Mouse (Mus musculus) heart, embryonic 11.5 days (tissue): ENCODE measurements around the gene Lmod2. TPM values are rescaled to one million over a fixed set of nuclear protein-coding genes. Genes with fewer than 3 reads are reported as not detected.
A peak's percentile ranks its signal among the peaks of the same experiment; 100 is the strongest.

Experiments
- ATAC-seq: fragments of 200-750 bp; cut with Nextera tagmentation; replicated peaks from 2 replicates; pipeline ENCODE4 v1.8.0; 2017; ENCODE audit warnings: moderate library complexity; ENCODE audit not compliant: insufficient number of reproducible peaks, low FRiP score, low TSS enrichment
- H3K27ac ChIP-seq: fragments of 300-500 bp; sonication (generic); 2 replicates; pipeline ENCODE4 v1.5.1; 2014; ENCODE audit warnings: mild to moderate bottlenecking, low read depth, low read length
- H3K27me3 ChIP-seq: fragments of 300-500 bp; sonication (generic); 2 replicates; pipeline ENCODE4 v1.6.1; 2014; ENCODE audit warnings: mild to moderate bottlenecking, low read length, mixed read lengths; ENCODE audit not compliant: control insufficient read depth, insufficient read depth
- H3K36me3 ChIP-seq: fragments of 300-500 bp; sonication (generic); 2 replicates; pipeline ENCODE4 v1.6.1; 2014; ENCODE audit warnings: mild to moderate bottlenecking, low read length, moderate library complexity, mixed read lengths; ENCODE audit not compliant: control insufficient read depth, insufficient read depth
- H3K4me1 ChIP-seq: fragments of 300-500 bp; sonication (generic); 2 replicates; pipeline ENCODE4 v1.6.1; 2014; ENCODE audit warnings: low read length; ENCODE audit not compliant: control insufficient read depth, insufficient read depth
- H3K4me2 ChIP-seq: fragments of 300-500 bp; sonication (generic); 2 replicates; pipeline ENCODE4 v1.6.1; 2014; ENCODE audit warnings: mild to moderate bottlenecking, moderate library complexity
- H3K4me3 ChIP-seq: fragments of 300-500 bp; sonication (generic); 2 replicates; pipeline ENCODE4 v1.5.1; 2014; ENCODE audit warnings: low read depth, low read length
- H3K9ac ChIP-seq: fragments of 300-500 bp; sonication (generic); 2 replicates; pipeline ENCODE4 v1.6.1; 2014; ENCODE audit warnings: mild to moderate bottlenecking, low read depth, low read length, moderate library complexity
- H3K9me3 ChIP-seq: fragments of 300-500 bp; sonication (generic); replicated peaks from 2 replicates; pipeline ENCODE4 v1.6.1; 2016; ENCODE audit warnings: low read length; ENCODE audit not compliant: control insufficient read depth
- WGBS: fragments of 180-500 bp; shearing (Covaris S2); extraction: QIAGEN DNeasy Blood & Tissue Kit; methylation state at CpG from one replicate; pipeline ENCODE4 v1.1.7; 2014; ENCODE audit not compliant: insufficient replicate concordance; 5-methylcytosine and 5-hydroxymethylcytosine counted together
- polyA plus RNA-seq: library from polyadenylated mRNA; unstranded; fragments of >200 nt; fragmentation: Nextera tagmentation; extraction: Ambion mirVana; gene quantifications from 2 replicates; pipeline ENCODE4 v1.2.1, GENCODE M21; 2014

Lmod2 gene
- polyA plus RNA-seq, 1 experiment from 2014 or later, result 43.7 TPM

DNA sequence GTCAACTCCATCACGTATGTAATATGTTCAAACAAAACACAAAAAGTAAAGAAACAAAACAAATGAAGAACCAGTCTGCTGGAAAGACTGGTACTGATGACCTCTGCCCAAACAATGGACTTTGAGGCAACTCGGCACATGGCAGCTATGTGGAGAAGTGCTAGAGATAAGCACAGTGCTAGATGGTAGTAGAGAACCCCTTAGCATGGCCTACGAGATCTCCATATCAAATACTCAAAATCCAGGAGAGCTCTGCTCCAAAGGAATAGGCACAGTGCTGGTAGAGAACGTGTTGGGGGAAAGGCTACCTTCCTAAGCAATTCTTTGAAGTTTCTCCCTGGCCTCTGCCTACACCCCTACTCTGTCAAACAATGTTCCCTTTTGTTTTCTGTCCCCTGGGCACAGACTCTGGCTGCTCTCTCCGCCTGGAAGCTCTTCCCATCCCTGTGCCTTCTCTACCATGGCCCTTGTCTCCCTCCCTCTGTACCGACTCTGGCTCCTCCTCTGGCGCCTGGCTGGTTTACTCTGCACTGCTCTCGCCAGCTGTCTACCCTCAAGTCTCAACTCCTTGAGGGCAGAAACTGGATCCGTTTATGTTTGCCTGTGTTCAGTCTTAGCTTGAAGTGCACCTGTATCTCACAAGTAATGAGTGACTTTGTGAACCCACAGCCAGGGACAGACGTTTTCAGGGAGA, 5.9 kb upstream of the Lmod2 start:
- H3K27me3 ChIP-seq, result no peaks in the 10 kb centered on the region
- H3K27ac ChIP-seq, result no peak overlapping the region
- no peak overlapping the region for H3K4me2 ChIP-seq
- peaks cover 5% of the 10 kb centered on the region for H3K4me1 ChIP-seq
- H3K9ac ChIP-seq, result no peak overlapping the region
- ATAC-seq, result no peak
- no peak overlapping the region for H3K4me3 ChIP-seq
- WGBS, result 37% methylated on average over 10 of the region's 10 CpGs
- H3K9me3 ChIP-seq, result no peaks in the 10 kb centered on the region
- no peaks in the 10 kb centered on the region for H3K36me3 ChIP-seq

- Histone ChIP-seq H3K27me3 (no peaks in the 10 kb centered on the region), H3K9ac (peak overlapping the region; percentile 73), H3K9me3 (no peaks in the 10 kb centered on the region), H3K4me1 (peaks cover 20% of the 10 kb centered on the region), H3K36me3 (peaks cover 4% of the 10 kb centered on the region; the same call in 1 of the 2 replicates), H3K4me2 (peak overlapping the region; percentile 65), H3K4me3 (peak overlapping the region; percentile 48), H3K27ac (peak overlapping the region; percentile 96)
- 55% methylated on average over 6 of the region's 6 CpGs for WGBS
- no peak for ATAC-seq
Observed at GRCm38 (mm10) chr6:24599179-24599578, 1.6 kb downstream of the Lmod2 start.

- H3K27ac ChIP-seq, result peak overlapping the region; percentile 96
- no peaks in the 10 kb centered on the region for H3K9me3 ChIP-seq
- peak overlapping the region; percentile 65 for H3K4me2 ChIP-seq
- ATAC-seq, result no peak
- peak overlapping the region; percentile 48 for H3K4me3 ChIP-seq
- WGBS, result 65% methylated on average over 5 of the region's 5 CpGs
- H3K9ac ChIP-seq, result peak overlapping the region; percentile 73
- peaks cover 5% of the 10 kb centered on the region; the same call in 1 of the 2 replicates for H3K36me3 ChIP-seq
- peaks cover 20% of the 10 kb centered on the region for H3K4me1 ChIP-seq
- H3K27me3 ChIP-seq, result no peaks in the 10 kb centered on the region
Observed at GRCm38 (mm10) chr6:24599639-24600038, 2.1 kb downstream of the Lmod2 start.

GRCm38 (mm10) chr6:24600134-24600533, 2.6 kb downstream of the Lmod2 start:
- H3K4me3 ChIP-seq, result peak overlapping the region; percentile 48
- H3K27ac ChIP-seq, result peak overlapping the region; percentile 96
- H3K4me2 ChIP-seq, result peak overlapping the region; percentile 65
- H3K9ac ChIP-seq, result peak overlapping the region; percentile 73
- ATAC-seq, result no peak
- peaks cover 5% of the 10 kb centered on the region; the same call in 1 of the 2 replicates for H3K36me3 ChIP-seq
- H3K4me1 ChIP-seq, result peaks cover 20% of the 10 kb centered on the region
- 56% methylated on average over 6 of the region's 6 CpGs for WGBS
- no peaks in the 10 kb centered on the region for H3K9me3 ChIP-seq
- H3K27me3 ChIP-seq, result no peaks in the 10 kb centered on the region

DNA sequence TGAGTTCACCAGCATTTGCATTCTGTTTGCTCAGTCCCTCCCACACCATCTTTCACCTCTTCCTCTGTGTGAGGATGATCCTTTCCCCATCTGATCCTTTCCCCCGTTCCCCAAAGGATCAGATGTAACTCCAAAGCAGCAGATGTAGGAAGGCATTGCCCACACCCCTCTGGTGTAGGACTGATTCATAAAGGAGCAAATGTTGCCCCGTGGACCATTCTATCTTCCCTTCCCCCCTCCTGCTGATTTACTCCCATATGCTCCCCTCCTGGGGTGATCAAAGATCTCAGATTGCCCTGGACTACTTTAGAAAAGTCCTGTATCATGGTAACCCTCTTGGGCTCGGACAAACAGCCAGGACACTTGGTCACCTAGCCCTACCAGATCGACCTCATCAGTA, 3.2 kb downstream of the Lmod2 start:
- no peaks in the 10 kb centered on the region for H3K9me3 ChIP-seq
- peaks cover 5% of the 10 kb centered on the region; the same call in 1 of the 2 replicates for H3K36me3 ChIP-seq
- H3K27me3 ChIP-seq, result no peaks in the 10 kb centered on the region
- WGBS, result 68% methylated on average over 4 of the region's 4 CpGs
- H3K4me1 ChIP-seq, result peaks cover 20% of the 10 kb centered on the region
- peak overlapping the region; percentile 65 for H3K4me2 ChIP-seq
- peak overlapping the region; percentile 48 for H3K4me3 ChIP-seq
- ATAC-seq, result no peak
- H3K9ac ChIP-seq, result peak overlapping the region; percentile 73
- peak overlapping the region; percentile 96; the same call in 1 of the 2 replicates for H3K27ac ChIP-seq

- no peaks in the 10 kb centered on the region for H3K9me3 ChIP-seq
- no peaks in the 10 kb centered on the region for H3K27me3 ChIP-seq
- 0% methylated on average over 1 of the region's 1 CpGs for WGBS
- H3K4me2 ChIP-seq, result peak overlapping the region; percentile 65
- peak overlapping the region; percentile 48; the same call in 1 of the 2 replicates for H3K4me3 ChIP-seq
- no peak overlapping the region for H3K9ac ChIP-seq
- peaks cover 20% of the 10 kb centered on the region for H3K4me1 ChIP-seq
- H3K27ac ChIP-seq, result peak overlapping the region; percentile 35; the same call in 1 of the 2 replicates
- peaks cover 5% of the 10 kb centered on the region; the same call in 1 of the 2 replicates for H3K36me3 ChIP-seq
- no peak for ATAC-seq
Observed at GRCm38 (mm10) chr6:24601668-24602067, 4.1 kb downstream of the Lmod2 start.

- Histone ChIP-seq H3K36me3 (peaks cover 7% of the 10 kb centered on the region; the same call in 1 of the 2 replicates), H3K9me3 (no peaks in the 10 kb centered on the region), H3K4me1 (peaks cover 20% of the 10 kb centered on the region), H3K27ac (no peak overlapping the region), H3K9ac (no peak overlapping the region), H3K4me2 (peak overlapping the region; percentile 65), H3K4me3 (no peak overlapping the region), H3K27me3 (no peaks in the 10 kb centered on the region)
- 60% methylated on average over 3 of the region's 3 CpGs for WGBS
- no peak for ATAC-seq
Observed at GRCm38 (mm10) chr6:24602351-24602750, 4.8 kb downstream of the Lmod2 start.

DNA sequence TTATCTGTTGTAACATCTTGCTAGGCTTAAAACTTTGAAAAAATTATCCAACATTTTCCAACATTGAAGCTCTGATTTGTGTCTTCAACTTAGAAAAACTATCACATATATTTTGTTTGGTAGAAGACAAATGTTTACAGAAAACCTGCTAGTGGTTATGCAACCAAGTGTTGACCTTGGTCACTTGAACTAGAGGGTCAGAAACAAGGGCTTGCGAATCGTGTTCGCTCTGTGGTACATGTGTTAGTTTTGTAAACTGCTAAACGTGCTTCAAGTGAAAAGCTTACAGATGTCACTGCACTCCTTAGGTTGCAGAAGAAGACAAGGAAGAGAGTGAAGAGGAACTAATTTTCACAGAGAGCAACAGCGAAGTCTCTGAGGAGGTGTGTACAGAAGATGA, 5.4 kb downstream of the Lmod2 start:
- Histone ChIP-seq H3K36me3 (peaks cover 9% of the 10 kb centered on the region; the same call in 1 of the 2 replicates), H3K4me3 (no peak overlapping the region), H3K9me3 (no peaks in the 10 kb centered on the region), H3K4me1 (peaks cover 20% of the 10 kb centered on the region), H3K27ac (no peak overlapping the region), H3K4me2 (no peak overlapping the region), H3K9ac (no peak overlapping the region), H3K27me3 (no peaks in the 10 kb centered on the region)
- no peak for ATAC-seq
- WGBS, result 82% methylated on average over 5 of the region's 5 CpGs

GRCm38 (mm10) chr6:24604289-24604688, 6.7 kb downstream of the Lmod2 start:
- WGBS, result 86% methylated on average over 7 of the region's 7 CpGs
- peaks cover 9% of the 10 kb centered on the region; the same call in 1 of the 2 replicates for H3K36me3 ChIP-seq

More at GRCm38 (mm10) chr6:24604289-24604688, 6.7 kb downstream of the Lmod2 start:
- Histone ChIP-seq H3K9ac (no peak overlapping the region), H3K27ac (no peak overlapping the region), H3K27me3 (no peaks in the 10 kb centered on the region), H3K4me1 (peaks cover 20% of the 10 kb centered on the region), H3K9me3 (no peaks in the 10 kb centered on the region), H3K4me2 (no peak overlapping the region), H3K4me3 (no peak overlapping the region)
- ATAC-seq, result no peak
